Mouse (Mus musculus): Measurements from ENCODE around the gene Npas1.

DNA sequence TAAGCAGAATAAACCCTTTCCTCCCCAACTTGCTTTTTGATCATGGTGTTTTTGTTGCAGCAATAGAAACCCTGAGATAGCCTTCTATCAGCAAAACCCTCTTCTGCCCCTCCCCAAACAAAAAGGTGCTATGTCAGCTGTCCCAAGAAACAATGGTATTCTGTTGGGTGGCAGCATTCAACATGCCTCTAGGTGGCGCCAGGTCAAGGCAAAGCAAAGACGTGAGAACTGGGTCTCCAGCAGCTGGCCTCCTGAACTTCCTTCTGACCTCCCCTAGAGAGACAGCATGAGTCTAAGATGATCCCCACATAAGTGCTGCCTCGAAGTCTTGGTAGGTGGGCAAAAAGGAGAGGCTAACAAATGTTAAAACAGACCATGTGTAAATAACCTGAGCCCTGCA is 29.8 kb upstream of the Npas1 start:
- TF ChIP-seq POLR2A (IDR thresholded peaks at IDR 0.05; ENCODE audit: low read depth, low read length) (no peak), CTCF (IDR thresholded peaks at IDR 0.05; ENCODE audit: extremely low read depth, insufficient read length, insufficient replicate concordance, low read depth, low read length) (peak; percentile 81; the same call in 1 of the 2 replicates)
